Comparison of ENCODE assay signal across 31 mouse cellular contexts in genomic region chr15:30667819-30668587, GRCm38 (mm10).
DNase-seq lines count a peak whose midpoint lies in the region; ATAC-seq lines count a peak whose summit lies in the region.
"Had no signal": no experiment of that assay in that cellular context is flagged by ENCODE, and none has a peak within 500 bp of the region (broad histone marks: within the 10 kb centered on the region; RNA-seq: fewer than 3 reads in every experiment).

No protein-coding gene starts in this region.

- H3K9me3 ChIP-seq in hindbrain, embryonic 13.5 days: no peaks in the 10 kb centered on the region
- no peaks in the 10 kb centered on the region for H3K9me3 ChIP-seq in hindbrain, embryonic 12.5 days (replicated peaks)
- H3K9me3 ChIP-seq in neural tube, embryonic 14.5 days (ENCODE audit: control insufficient read depth, low read length): no peaks in the 10 kb centered on the region
- no peaks in the 10 kb centered on the region for H3K9me3 ChIP-seq in midbrain, embryonic 15.5 days
- H3K9me3 ChIP-seq: embryonic facial prominence, embryonic 13.5 days; heart, embryonic 13.5 days; kidney, embryonic 15.5 days; liver, embryonic 15.5 days; lung, embryonic 15.5 days; neural tube, embryonic 13.5 days had no signal

- no peak for ATAC-seq in hindbrain, embryonic 13.5 days (ENCODE audit: low FRiP score)
- no peak for ATAC-seq in hindbrain, embryonic 12.5 days (ENCODE audit: low FRiP score)
- ATAC-seq in neural tube, embryonic 14.5 days (ENCODE audit: low read depth): no peak
- peak; percentile 57 for ATAC-seq in midbrain, embryonic 15.5 days (replicated peaks)

- peaks cover 14% of the 10 kb centered on the region for H3K4me1 ChIP-seq in hindbrain, embryonic 13.5 days (replicated peaks)
- no peaks in the 10 kb centered on the region for H3K4me1 ChIP-seq in hindbrain, embryonic 12.5 days
- H3K4me1 ChIP-seq in neural tube, embryonic 14.5 days (ENCODE audit: control insufficient read depth, insufficient read depth, low read length): no peaks in the 10 kb centered on the region
- peaks cover 9% of the 10 kb centered on the region; the same call in 1 of the 2 replicates for H3K4me1 ChIP-seq in midbrain, embryonic 15.5 days
- H3K4me1 ChIP-seq: embryonic facial prominence, embryonic 13.5 days; heart, embryonic 13.5 days; kidney, embryonic 15.5 days; liver, embryonic 15.5 days; lung, embryonic 15.5 days; megakaryocyte, embryonic 14.5 days had no signal

- no peaks in the 10 kb centered on the region for H3K36me3 ChIP-seq in hindbrain, embryonic 13.5 days
- 0 out of 2 replicates have a peak, but pooled peaks cover 3% of the 10 kb centered on the region for H3K36me3 ChIP-seq in hindbrain, embryonic 12.5 days
- no peaks in the 10 kb centered on the region for H3K36me3 ChIP-seq in neural tube, embryonic 14.5 days (ENCODE audit: control insufficient read depth, insufficient read depth, low read length)
- H3K36me3 ChIP-seq in midbrain, embryonic 15.5 days (replicated peaks): no peaks in the 10 kb centered on the region
- H3K36me3 ChIP-seq: embryonic facial prominence, embryonic 13.5 days; heart, embryonic 13.5 days; kidney, embryonic 15.5 days; liver, embryonic 15.5 days; lung, embryonic 15.5 days had no signal

- H3K27ac ChIP-seq in hindbrain, embryonic 13.5 days: peak overlapping the region; percentile 67
- no peak overlapping the region for H3K27ac ChIP-seq in hindbrain, embryonic 12.5 days
- 0 out of 2 replicates have a peak overlapping the region, but pooled peaks have one; percentile 16 for H3K27ac ChIP-seq in neural tube, embryonic 14.5 days (ENCODE audit: low read depth, low read length)
- H3K27ac ChIP-seq in midbrain, embryonic 15.5 days: peak overlapping the region; percentile 34; the same call in 1 of the 2 replicates
- H3K27ac ChIP-seq: embryonic facial prominence, embryonic 13.5 days; heart, embryonic 13.5 days; kidney, embryonic 15.5 days; left cerebral cortex, adult 2 months; liver, embryonic 15.5 days; lung, embryonic 15.5 days had no signal

- no peaks in the 10 kb centered on the region for H3K27me3 ChIP-seq in hindbrain, embryonic 13.5 days
- no peaks in the 10 kb centered on the region for H3K27me3 ChIP-seq in hindbrain, embryonic 12.5 days
- no peaks in the 10 kb centered on the region for H3K27me3 ChIP-seq in neural tube, embryonic 14.5 days (ENCODE audit: control insufficient read depth, insufficient read depth, low read length)
- H3K27me3 ChIP-seq in midbrain, embryonic 15.5 days (replicated peaks): no peaks in the 10 kb centered on the region
- H3K27me3 ChIP-seq: embryonic facial prominence, embryonic 13.5 days; heart, embryonic 13.5 days; kidney, embryonic 15.5 days; liver, embryonic 15.5 days; lung, embryonic 15.5 days; megakaryocyte, embryonic 14.5 days; neural tube, embryonic 13.5 days had no signal

- no peak overlapping the region for H3K4me2 ChIP-seq in hindbrain, embryonic 13.5 days
- no peak overlapping the region for H3K4me2 ChIP-seq in hindbrain, embryonic 12.5 days (replicated peaks)
- no peak overlapping the region for H3K4me2 ChIP-seq in neural tube, embryonic 14.5 days (ENCODE audit: low read depth, low read length)
- H3K4me2 ChIP-seq in midbrain, embryonic 15.5 days: no peak overlapping the region
- H3K4me2 ChIP-seq: embryonic facial prominence, embryonic 13.5 days; heart, embryonic 13.5 days; kidney, embryonic 15.5 days; liver, embryonic 15.5 days; lung, embryonic 15.5 days; neural tube, embryonic 13.5 days had no signal

- 65% methylated on average over 7 of the region's 7 CpGs for WGBS in hindbrain, embryonic 13.5 days
- 77% methylated on average over 7 of the region's 7 CpGs for WGBS in hindbrain, embryonic 12.5 days
- 61% methylated on average over 7 of the region's 7 CpGs for WGBS in neural tube, embryonic 14.5 days
- 52% methylated on average over 7 of the region's 7 CpGs for WGBS in midbrain, embryonic 15.5 days

- no peak for DNase-seq in neural tube, embryonic 10.5 days (ENCODE audit: extremely low spot score, low spot score)
- DNase-seq in cerebellum, postnatal 25 days: no peak
- DNase-seq in gastrocnemius, adult 18-20 months (ENCODE audit: low spot score): no peak
- DNase-seq: adrenal gland, adult 2 months; B cell, adult 2 months; cerebellum, adult 2 months; cerebellum, postnatal 36 days; embryo, embryonic 11 days; heart, adult 18-20 months; heart, postnatal 14 days; kidney, adult 11 months; kidney, postnatal 4 days; left cerebral cortex, postnatal 4 days; liver; lung, postnatal 36 days; right cerebral cortex, adult 18-20 months; right cerebral cortex, postnatal 4 days; thymus, postnatal 14 days had no signal

- H3K4me3 ChIP-seq in hindbrain, embryonic 13.5 days: no peak overlapping the region
- no peak overlapping the region for H3K4me3 ChIP-seq in hindbrain, embryonic 12.5 days
- H3K4me3 ChIP-seq in neural tube, embryonic 14.5 days (ENCODE audit: low read depth, low read length): no peak overlapping the region
- H3K4me3 ChIP-seq in midbrain, embryonic 15.5 days: no peak overlapping the region
- H3K4me3 ChIP-seq: embryonic facial prominence, embryonic 13.5 days; erythroblast, embryonic 14.5 days; heart, embryonic 13.5 days; kidney, embryonic 15.5 days; left cerebral cortex, adult 2 months; liver, embryonic 15.5 days; lung, embryonic 15.5 days; megakaryocyte, embryonic 14.5 days; neural tube, embryonic 13.5 days had no signal

- H3K9ac ChIP-seq in hindbrain, embryonic 13.5 days: no peak overlapping the region
- no peak overlapping the region for H3K9ac ChIP-seq in hindbrain, embryonic 12.5 days
- H3K9ac ChIP-seq in neural tube, embryonic 14.5 days (replicated peaks; ENCODE audit: low read depth, low read length): no peak overlapping the region
- H3K9ac ChIP-seq in midbrain, embryonic 15.5 days: no peak overlapping the region
- H3K9ac ChIP-seq: embryonic facial prominence, embryonic 13.5 days; heart, embryonic 13.5 days; kidney, embryonic 15.5 days; liver, embryonic 15.5 days; lung, embryonic 15.5 days; neural tube, embryonic 13.5 days had no signal
